Mouse (Mus musculus) c-Kit-positive CD71-positive TER-119-positive erythroid progenitor cells, embryonic 14.5 days (primary cell): ENCODE measurements around the gene Trub1.

ENCODE experiments used
- DNase-seq: peaks from one replicate; pipeline ENCODE4 v3.0.0-alpha.2; 2013; ENCODE audit warnings: low spot score

Trub1 gene

GRCm38 (mm10) chr19:57452492-57453217 is at the start of gene Trub1:
Gene Trub1 (plus strand): TSS chr19:57452912.
- DNase-seq = peak; percentile 75

DNA sequence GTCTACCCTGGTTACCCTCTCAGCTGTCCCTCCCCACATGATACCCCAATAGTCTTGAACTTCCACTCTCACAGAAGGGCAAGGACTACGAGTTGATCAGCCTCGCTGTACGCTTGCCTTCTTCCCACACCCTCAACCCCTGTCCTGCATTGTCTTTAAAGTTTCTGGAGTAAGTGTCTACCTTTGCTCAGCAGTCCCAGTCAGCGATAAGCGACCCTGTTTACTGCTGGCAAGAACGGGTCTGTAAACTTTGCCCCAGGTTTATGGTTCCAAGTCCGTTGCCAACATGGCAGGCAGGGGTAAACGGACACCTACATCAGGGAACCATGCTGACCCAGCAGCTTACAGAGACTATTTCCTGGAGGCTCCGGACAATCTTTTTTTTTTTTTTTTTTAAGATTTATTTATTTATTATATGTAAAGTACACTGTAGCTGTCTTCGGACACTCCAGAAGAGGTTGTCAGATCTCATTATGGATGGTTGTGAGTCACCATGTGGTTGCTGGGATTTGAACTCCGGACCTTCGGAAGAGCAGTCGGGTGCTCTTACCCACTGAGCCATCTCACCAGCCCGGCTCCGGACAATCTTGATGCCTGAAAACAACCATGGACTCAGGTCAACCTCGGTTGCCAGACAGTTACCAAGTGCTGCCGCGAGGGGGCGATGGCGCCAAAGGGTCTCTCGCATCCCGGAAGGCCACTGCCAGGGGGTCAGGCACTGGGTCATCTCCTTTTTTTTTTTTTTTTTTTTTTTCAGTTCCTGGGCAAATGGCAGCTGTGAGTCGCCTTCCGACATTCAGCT is 48.8 kb upstream of the Trub1 start:
- peak; percentile 56 for DNase-seq

DNA sequence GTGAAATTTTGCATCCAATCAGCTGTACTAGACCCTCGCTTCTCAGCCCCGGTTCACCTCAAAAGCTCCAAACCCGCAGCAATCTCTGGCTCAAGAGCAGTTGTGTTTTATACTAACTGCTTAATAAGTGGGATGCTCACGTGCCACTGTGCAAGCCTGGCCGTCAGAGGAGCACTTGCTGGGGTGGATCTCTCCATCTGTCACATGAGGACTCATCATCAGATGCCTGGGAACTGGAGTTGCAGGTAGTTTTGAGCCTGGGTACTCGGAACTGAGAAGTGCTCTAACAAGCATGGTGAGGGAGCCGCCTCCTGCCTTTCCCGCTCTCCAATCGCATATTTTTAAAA is 48.2 kb upstream of the Trub1 start:
- peak; percentile 12 for DNase-seq

- DNase-seq = no peak
Observed at GRCm38 (mm10) chr19:57407947-57408346, 44.8 kb upstream of the Trub1 start.

DNA sequence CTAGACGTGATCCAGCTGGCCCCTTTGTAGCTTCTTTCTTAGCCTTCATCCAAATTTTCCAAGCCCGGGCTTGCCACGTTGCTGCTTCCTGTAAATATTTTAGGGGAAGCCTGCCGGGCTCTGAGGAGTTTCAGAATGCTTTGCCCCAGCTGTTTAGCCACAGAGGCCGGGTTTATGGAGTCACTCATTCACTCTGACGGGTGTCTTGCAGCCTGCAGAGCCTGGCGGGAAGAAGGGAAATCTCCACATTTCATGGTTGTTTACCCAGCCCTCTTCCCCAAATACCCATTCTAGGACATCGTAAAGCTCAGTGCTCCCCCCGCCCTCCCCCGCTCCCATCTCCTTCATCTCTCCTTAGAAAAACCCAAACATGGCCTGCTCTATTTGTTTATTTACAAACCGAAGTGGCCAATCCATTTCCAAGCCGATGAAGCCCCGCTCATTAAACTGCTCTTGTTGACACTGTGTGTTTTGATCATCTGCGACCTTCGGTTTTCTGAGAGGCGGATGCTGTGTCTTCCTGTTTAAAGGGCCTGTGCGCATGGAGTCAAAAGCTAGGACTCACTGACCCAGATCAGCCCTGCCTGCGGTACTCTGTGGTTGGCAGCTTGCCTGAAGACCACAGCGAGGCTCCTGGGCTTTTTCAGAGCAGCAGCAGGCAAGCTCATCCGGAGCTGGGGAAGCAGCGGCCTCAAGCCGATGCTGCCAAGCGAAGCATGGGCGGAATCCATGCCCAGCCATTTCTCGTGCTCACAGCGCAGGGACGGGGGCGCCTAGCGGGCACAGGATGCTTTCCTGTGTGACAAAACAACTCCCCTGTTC is 41.1 kb upstream of the Trub1 start:
- no peak for DNase-seq

GRCm38 (mm10) chr19:57413170-57413569 is 39.5 kb upstream of the Trub1 start:
- no peak for DNase-seq

- no peak for DNase-seq
Observed at GRCm38 (mm10) chr19:57413918-57414317, 38.8 kb upstream of the Trub1 start.

DNA sequence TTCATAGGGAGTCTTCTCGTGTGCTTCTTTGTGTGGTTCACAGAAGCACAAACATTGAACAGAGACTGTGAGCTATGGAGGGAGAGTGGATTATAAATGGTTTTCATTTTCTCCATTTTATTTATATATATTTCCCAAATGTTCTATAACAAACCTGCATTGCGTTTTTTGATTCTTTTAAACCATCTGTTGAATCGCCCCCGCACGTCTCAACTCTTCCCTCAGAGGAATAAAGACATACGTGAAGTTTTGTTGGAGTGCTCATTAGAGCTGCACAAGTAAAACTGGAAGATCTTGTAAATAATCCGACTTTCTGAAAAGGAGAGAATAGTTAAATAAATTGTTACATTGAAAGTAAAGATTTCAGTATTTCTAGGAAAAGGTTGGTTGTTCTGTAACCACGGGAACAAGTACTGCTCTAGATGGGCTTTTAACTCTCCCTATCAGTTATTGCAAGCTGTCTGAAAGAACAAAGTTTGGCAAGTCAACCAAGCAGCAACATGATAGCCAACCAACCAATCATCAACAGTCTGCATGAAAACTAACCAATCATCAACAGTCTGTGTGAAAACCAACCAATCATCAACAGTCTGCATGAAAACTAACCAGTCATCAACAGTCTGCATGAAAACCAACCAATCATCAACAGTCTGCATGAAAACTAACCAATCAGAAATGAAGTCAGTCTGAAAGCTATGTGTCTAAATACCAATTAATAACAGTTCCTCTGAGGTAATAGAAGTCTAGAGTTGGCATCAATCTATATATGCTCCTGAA is 37.5 kb upstream of the Trub1 start:
- no peak for DNase-seq

DNA sequence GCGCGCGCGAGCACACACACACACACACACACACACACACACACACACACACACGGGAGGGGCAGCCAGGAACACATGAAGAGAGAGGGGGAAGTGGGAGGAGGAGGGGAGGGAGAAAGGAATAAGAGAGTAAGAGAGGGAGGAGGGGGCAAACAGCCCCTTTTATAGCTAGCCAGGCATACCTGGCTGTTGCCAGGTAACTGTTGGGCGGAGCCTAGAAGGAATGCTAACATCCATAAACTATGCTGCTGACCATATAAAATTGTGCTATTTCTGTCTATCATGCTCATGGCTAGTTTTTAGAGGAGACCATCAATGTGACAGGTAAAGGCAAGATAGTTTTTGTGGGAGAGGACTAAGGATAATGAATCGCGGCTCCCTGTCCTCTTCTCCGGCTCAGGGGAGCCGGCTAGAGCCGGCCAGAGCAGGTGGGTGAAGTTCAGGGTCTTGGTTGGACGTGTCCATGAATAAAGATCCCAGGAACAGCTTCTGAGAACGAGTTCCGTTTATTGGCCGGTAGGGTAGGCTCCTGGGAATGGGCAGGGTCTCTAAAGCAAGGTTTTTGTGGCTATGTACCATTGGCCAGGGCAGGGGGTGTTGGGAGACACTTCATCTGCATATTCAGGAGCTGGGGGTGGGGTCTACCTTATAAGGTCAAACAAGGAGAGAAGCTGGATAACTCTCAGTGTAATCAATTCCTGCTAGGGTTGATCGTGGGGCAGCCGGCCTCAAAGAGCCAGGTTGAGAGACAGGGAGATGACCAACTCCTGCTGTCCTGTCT is 34.7 kb upstream of the Trub1 start:
- no peak for DNase-seq

DNA sequence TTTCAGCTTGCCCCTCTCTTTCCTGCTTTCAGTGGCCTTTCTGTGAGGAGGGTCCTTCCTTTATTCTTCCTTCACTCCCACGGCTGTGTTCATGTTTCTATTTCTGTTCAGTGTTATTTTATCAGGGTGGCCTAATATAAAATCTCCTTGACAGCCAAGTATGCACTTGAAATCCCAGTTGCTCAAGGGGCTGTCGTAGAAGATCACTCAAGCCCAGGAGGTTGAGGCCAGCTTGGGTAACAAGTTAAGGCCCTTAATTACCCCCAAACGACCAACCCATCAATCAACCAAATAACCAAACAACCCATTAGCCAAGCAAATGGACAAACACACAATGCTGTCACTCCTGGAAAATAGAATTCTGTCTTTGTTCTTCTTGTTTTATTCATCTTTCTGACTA is 29.3 kb upstream of the Trub1 start:
- DNase-seq = no peak

DNA sequence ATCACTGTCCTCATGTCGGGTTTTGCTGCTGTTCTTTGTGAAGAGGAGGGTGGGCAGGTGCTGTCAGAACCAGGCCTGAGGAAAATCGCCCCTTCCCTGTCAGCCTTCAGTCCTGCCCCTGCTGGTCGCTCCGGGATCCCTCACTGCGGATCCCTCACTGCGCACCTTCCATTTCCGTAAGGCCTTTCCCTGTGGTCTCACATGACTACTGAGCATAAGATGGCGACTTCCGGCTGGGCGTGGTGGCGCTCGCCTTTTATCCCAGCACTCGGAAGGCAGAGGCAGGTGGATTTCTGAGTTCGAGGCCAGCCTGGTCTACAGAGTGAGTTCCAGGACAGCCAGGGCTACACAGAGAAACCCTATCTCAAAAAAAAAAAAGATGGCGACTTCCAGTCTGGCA is 27.4 kb upstream of the Trub1 start:
- no peak for DNase-seq

GRCm38 (mm10) chr19:57426841-57427240 is 25.9 kb upstream of the Trub1 start:
- no peak for DNase-seq

DNA sequence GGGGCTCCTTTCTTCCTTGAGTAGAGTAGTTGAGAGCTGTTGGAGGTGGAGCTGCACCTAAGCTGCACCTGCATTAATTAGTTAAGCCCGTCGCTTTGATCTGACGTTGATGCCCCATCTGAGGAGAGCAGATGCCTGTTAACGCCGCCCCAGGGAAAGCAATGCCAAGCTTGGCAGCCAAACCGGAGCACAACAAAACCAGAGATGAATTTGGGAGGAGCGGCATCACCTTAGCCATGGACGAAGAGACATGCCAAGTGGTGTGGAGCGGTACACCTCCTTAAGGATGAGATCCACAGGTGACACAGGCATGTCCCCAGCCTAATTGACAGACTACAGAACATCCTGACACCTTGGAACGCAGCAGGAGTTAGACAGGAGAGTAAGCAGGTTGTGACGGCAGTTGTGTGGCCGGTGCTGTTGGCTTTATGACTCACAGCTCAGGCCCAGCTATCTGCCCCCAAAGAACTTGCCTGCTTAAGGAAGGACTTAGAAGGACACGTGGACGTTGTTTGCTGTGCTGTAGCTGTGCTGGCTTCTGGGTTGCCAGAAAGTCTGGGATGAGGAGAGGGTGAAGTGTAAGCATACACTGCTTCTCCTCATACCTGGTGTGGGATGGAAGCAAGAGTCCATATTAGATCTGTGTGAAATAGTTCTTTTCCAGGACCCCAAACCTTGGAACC is 24.8 kb upstream of the Trub1 start:
- no peak for DNase-seq

GRCm38 (mm10) chr19:57428641-57429040 is 24.1 kb upstream of the Trub1 start:
- DNase-seq = no peak

DNA sequence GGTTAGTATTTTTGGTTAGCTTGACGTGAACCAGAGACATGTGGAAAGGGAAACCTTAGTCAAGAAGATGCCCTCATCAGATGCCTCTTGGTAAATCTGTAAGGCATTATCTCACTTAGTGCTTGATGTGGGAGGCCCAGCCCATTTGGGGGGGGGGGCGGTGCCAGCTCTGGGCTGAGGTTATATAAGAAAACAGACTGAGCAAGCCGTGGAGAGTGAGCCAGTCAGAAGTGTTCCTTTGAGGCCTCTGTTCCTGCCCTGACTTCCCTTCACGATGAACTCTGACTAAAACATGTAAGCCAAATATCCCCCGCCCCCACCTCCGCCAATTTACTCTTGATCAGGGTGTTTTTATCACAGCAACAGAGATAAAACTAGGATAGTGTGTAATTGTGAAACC is 22.8 kb upstream of the Trub1 start:
- no peak for DNase-seq

GRCm38 (mm10) chr19:57431476-57431875 is 21.2 kb upstream of the Trub1 start:
- no peak for DNase-seq

DNA sequence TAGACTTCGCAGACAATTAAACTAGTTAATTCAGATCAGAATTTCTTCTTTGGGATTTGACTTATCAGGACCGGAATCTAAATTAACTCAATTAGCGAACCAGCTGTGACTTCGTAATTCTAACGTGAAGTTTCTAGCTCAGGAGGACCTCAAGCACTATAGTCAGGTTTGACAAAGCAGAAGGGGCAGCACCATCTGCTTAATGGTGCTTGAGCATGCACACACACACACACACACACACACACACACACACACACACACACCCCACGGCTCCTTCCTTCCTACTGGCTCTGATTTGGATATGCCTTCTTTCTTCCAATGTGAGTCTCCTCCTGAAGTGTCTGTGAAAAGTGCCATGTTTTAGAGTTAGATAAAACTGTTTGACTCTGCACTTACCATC is 18.7 kb upstream of the Trub1 start:
- DNase-seq = no peak

DNA sequence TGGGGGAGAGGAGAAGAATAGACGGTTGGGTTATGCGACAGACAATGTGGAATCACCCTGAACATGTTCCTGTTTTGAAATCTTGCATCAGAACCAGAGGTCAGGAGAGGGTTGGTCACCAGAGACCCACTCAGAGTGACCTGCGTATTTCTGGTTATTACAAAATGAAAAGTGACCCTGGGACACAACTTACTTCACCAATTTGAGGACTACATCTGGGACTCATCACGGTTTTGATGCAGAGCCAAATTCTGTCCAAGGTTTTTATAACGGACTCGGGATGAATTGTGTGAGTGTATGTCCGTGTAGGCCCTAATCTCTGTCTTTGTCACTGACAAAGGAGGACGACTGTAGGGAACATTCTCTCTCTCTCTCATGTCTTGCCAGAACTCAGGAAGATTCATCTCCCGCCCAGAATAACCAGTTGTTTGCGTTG is 16.1 kb upstream of the Trub1 start:
- no peak for DNase-seq

- DNase-seq = no peak
Observed at GRCm38 (mm10) chr19:57437042-57437441, 15.7 kb upstream of the Trub1 start.

- DNase-seq = no peak
Observed at GRCm38 (mm10) chr19:57439296-57439695, 13.4 kb upstream of the Trub1 start.

DNA sequence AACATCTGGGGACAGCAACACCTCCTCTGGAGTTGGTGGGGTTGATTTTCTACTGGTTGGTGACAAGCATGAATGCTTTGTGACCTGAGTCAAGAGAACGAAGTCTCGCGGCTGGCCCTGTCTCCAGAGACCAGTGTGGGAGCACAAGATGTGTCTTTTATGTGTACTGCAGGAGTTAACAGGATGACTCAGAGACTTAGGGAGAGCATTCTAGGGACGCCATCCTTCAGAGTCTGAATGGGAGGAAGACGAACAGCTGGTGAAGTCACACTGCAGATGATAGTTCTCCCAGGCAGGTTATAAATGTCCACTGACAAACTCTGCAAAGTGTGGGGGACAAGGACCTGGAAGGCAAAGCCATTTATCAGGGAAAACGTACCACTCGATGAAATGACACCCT is 11.2 kb upstream of the Trub1 start:
- DNase-seq = no peak
